Mouse (Mus musculus) ES-Bruce4 (cell line): Measurements from ENCODE around the gene Cpa2.

ENCODE experiments used
- CTCF ChIP-seq: IDR thresholded peaks from one replicate; pipeline ENCODE4 v1.8.1; 2011; ENCODE audit warnings: low read depth, low read length
- POLR2A ChIP-seq: IDR thresholded peaks from one replicate; pipeline ENCODE4 v1.8.1; 2011; ENCODE audit warnings: low read length; ENCODE audit not compliant: insufficient read depth

- TF ChIP-seq POLR2A (no peak), CTCF (no peak)
Observed at GRCm38 (mm10) chr6:30605672-30606071, 64.3 kb downstream of the Cpa2 start.
